Mouse (Mus musculus) limb, embryonic 14.5 days (tissue): ENCODE data around the gene Vmn2r90. TPM values are rescaled to one million over a fixed set of nuclear protein-coding genes. Genes with fewer than 3 reads are reported as not detected.

ENCODE experiments used
- ATAC-seq: fragments of 200-750 bp; cut with Nextera tagmentation; 2 replicates; pipeline ENCODE4 v1.8.0; 2017; ENCODE audit warnings: low read depth, moderate number of reproducible peaks, moderate TSS enrichment; ENCODE audit not compliant: low FRiP score
- DNase-seq: peaks from one replicate; pipeline ENCODE4 v3.0.0-alpha.2; 2015; ENCODE audit warnings: low spot score
- H3K27ac ChIP-seq: fragments of 300-500 bp; sonication (generic); replicated peaks from 2 replicates; pipeline ENCODE4 v1.5.1; 2014; ENCODE audit warnings: low read depth, mild to moderate bottlenecking, low read length, moderate library complexity, mixed read lengths
- H3K27me3 ChIP-seq: fragments of 300-500 bp; sonication (generic); 2 replicates; pipeline ENCODE4 v1.6.1; 2014; ENCODE audit warnings: low read length, mixed read lengths; ENCODE audit not compliant: control insufficient read depth, insufficient read depth
- H3K36me3 ChIP-seq: fragments of 300-500 bp; sonication (generic); 2 replicates; pipeline ENCODE4 v1.6.1; 2014; ENCODE audit warnings: mild to moderate bottlenecking, low read length, moderate library complexity, mixed read lengths; ENCODE audit not compliant: control insufficient read depth, insufficient read depth
- H3K4me1 ChIP-seq: fragments of 300-500 bp; sonication (generic); 2 replicates; pipeline ENCODE4 v1.6.1; 2014; ENCODE audit warnings: antibody characterized with exemption, low read length, mixed read lengths; ENCODE audit not compliant: control insufficient read depth, insufficient read depth
- H3K4me2 ChIP-seq: fragments of 300-500 bp; sonication (generic); replicated peaks from 2 replicates; pipeline ENCODE4 v1.6.1; 2014; ENCODE audit warnings: low read depth, mild to moderate bottlenecking, low read length, moderate library complexity; ENCODE audit not compliant: severe bottlenecking
- H3K4me3 ChIP-seq: fragments of 300-500 bp; sonication (generic); replicated peaks from 2 replicates; pipeline ENCODE4 v1.5.1; 2014; ENCODE audit warnings: low read length
- H3K9ac ChIP-seq: fragments of 300-500 bp; sonication (generic); 2 replicates; pipeline ENCODE4 v1.6.1; 2014; ENCODE audit warnings: mild to moderate bottlenecking, low read depth, low read length, moderate library complexity; ENCODE audit not compliant: severe bottlenecking
- H3K9me3 ChIP-seq: fragments of 300-500 bp; sonication (generic); 2 replicates; pipeline ENCODE4 v1.6.1; 2016; ENCODE audit warnings: low read length; ENCODE audit not compliant: control insufficient read depth
- POLR2A ChIP-seq: fragments of 200-500 bp; IDR thresholded peaks from 2 replicates; pipeline ENCODE4 v1.8.0; 2012; ENCODE audit warnings: inconsistent platforms, mild to moderate bottlenecking, moderate library complexity, borderline replicate concordance; ENCODE audit not compliant: insufficient read depth, insufficient read length; ENCODE audit errors: extremely low read depth
- WGBS: fragments of 180-500 bp; shearing (Covaris S2); extraction: QIAGEN DNeasy Blood & Tissue Kit; methylation state at CpG from one replicate; pipeline ENCODE4 v1.1.7; 2014; 5-methylcytosine and 5-hydroxymethylcytosine counted together
- polyA plus RNA-seq, 2 experiments: library from polyadenylated mRNA; depleted of rRNA in 1 of 2; stranded (reverse) in 1 of 2; unstranded in 1 of 2; fragments of >200 nt; fragmentation: Nextera tagmentation in 1 of 2; extraction: Ambion mirVana in 1 of 2; gene quantifications; 2 replicates each; pipeline versions ENCODE4 v1.2.1 to v1.2.3; 2012 to 2014

The Vmn2r90 gene
- polyA plus RNA-seq, 2 experiments: not detected

DNA sequence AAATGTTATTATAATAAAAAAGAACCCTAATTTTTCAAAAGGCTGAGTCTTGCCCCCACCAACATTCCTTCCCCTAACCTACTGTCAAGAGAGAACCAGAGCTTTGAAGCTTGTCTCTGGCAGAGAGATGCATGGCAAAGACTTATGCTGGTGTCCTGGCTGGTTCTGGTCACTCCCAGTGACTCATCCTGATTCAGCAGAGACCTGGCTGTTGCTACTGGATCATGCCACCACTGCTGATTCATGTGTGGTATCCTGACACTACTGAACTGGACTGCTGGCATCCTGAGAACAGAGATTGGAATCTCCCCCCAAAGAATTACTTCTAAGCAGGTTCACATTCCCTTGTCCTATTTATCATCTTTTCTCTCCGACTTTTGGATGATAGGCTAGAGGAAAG lies 60.7 kb downstream of the Vmn2r90 start:
- Histone ChIP-seq H3K4me2 (no peak overlapping the region), H3K36me3 (no peaks in the 10 kb centered on the region), H3K27me3 (no peaks in the 10 kb centered on the region), H3K27ac (no peak overlapping the region), H3K4me1 (no peaks in the 10 kb centered on the region), H3K9ac (no peak overlapping the region), H3K4me3 (no peak overlapping the region), H3K9me3 (no peaks in the 10 kb centered on the region)
- 42% methylated on average over 1 of the region's 1 CpGs for WGBS
- TF ChIP-seq POLR2A: no peak
- ATAC-seq (no peak), DNase-seq (no peak)

GRCm38 (mm10) chr17:17766481-17766880 lies 62.9 kb downstream of the Vmn2r90 start:
- no peaks in the 10 kb centered on the region for H3K4me1 ChIP-seq
- no peak overlapping the region for H3K9ac ChIP-seq
- H3K9me3 ChIP-seq: no peaks in the 10 kb centered on the region
- WGBS: 5% methylated on average over 3 of the region's 3 CpGs
- H3K27me3 ChIP-seq: no peaks in the 10 kb centered on the region
- TF ChIP-seq POLR2A: no peak
- DNase-seq (peak; percentile 75), ATAC-seq (peak; percentile 44)
- no peaks in the 10 kb centered on the region for H3K36me3 ChIP-seq
- no peak overlapping the region for H3K4me2 ChIP-seq
- no peak overlapping the region for H3K4me3 ChIP-seq
- no peak overlapping the region for H3K27ac ChIP-seq

Other genes with a start within 250 kb of the Vmn2r90 start
- 14.0 and 15.1 TPM in 2 replicates for gene Lnpep, start 78.7 kb upstream of the Vmn2r90 start, polyA plus RNA-seq (2012; rRNA removed)
- gene Lnpep, start 78.7 kb upstream of the Vmn2r90 start, polyA plus RNA-seq (2014; fragmentation: Nextera tagmentation; extraction: Ambion mirVana): 10.5 and 11.8 TPM in 2 replicates
- 125 and 142 TPM in 2 replicates for gene Spaca6, start 123.4 kb downstream of the Vmn2r90 start, polyA plus RNA-seq (2012; rRNA removed)
- gene Spaca6, start 123.4 kb downstream of the Vmn2r90 start, polyA plus RNA-seq (2014; fragmentation: Nextera tagmentation; extraction: Ambion mirVana): 23.6 and 32.5 TPM in 2 replicates
- 0.19 and 0.25 TPM in 2 replicates for gene Has1, start 151.5 kb downstream of the Vmn2r90 start, polyA plus RNA-seq (2012; rRNA removed)
- 1.6 and 2.2 TPM in 2 replicates for gene Has1, start 151.5 kb downstream of the Vmn2r90 start, polyA plus RNA-seq (2014; fragmentation: Nextera tagmentation; extraction: Ambion mirVana)
- 0.11 and 0.58 TPM in 2 replicates for gene Fpr1, start 180.2 kb downstream of the Vmn2r90 start, polyA plus RNA-seq (2012; rRNA removed)
- 0.23 TPM in 1 of 2 replicates, not detected in the other for gene Fpr1, start 180.2 kb downstream of the Vmn2r90 start, polyA plus RNA-seq (2014; fragmentation: Nextera tagmentation; extraction: Ambion mirVana)
- 0.14 and 0.27 TPM in 2 replicates for gene Fpr2, start 184.1 kb downstream of the Vmn2r90 start, polyA plus RNA-seq (2012; rRNA removed)
- gene Fpr2, start 184.1 kb downstream of the Vmn2r90 start, polyA plus RNA-seq (2014; fragmentation: Nextera tagmentation; extraction: Ambion mirVana): 0.23 and 0.36 TPM in 2 replicates
- not detected in 2 replicates for gene Fpr3, start 184.1 kb downstream of the Vmn2r90 start, polyA plus RNA-seq (2012; rRNA removed)
- gene Fpr3, start 184.1 kb downstream of the Vmn2r90 start, polyA plus RNA-seq (2014; fragmentation: Nextera tagmentation; extraction: Ambion mirVana): not detected in 2 replicates